Mouse (Mus musculus) heart, adult 2 months (tissue): ENCODE data around the gene Pqlc2. TPM values are rescaled to one million over a fixed set of nuclear protein-coding genes. Genes with fewer than 3 reads are reported as not detected.
A peak's percentile ranks its signal among the peaks of the same experiment; 100 is the strongest.

Experiments
- DNase-seq, 2 experiments: peaks; one replicate each; pipeline ENCODE4 v3.0.0; 2021
- H3K27ac ChIP-seq: fragments of 200-600 bp; 2 replicates; pipeline ENCODE4 v1.8.1; 2022
- H3K27me3 ChIP-seq: fragments of 200-500 bp; 2 replicates; pipeline ENCODE4 v1.6.1; 2012; ENCODE audit warnings: mild to moderate bottlenecking, low read length, inconsistent platforms, mixed read lengths; ENCODE audit not compliant: control insufficient read depth, insufficient read depth
- H3K36me3 ChIP-seq: fragments of 200-500 bp; 2 replicates; pipeline ENCODE4 v1.6.1; 2012; ENCODE audit warnings: low read length, inconsistent platforms; ENCODE audit not compliant: control insufficient read depth, insufficient read depth
- H3K4me1 ChIP-seq: fragments of 200-500 bp; 2 replicates; pipeline ENCODE4 v1.6.1; 2011; ENCODE audit warnings: low read length; ENCODE audit not compliant: control insufficient read depth, insufficient read depth
- H3K4me3 ChIP-seq: fragments of 200-600 bp; 2 replicates; pipeline ENCODE4 v1.8.1; 2022
- H3K79me2 ChIP-seq: fragments of 200-500 bp; replicated peaks from 2 replicates; pipeline ENCODE4 v1.6.1; 2012; ENCODE audit warnings: mild to moderate bottlenecking, inconsistent platforms, low read length, moderate library complexity, mixed read lengths; ENCODE audit not compliant: control insufficient read depth, insufficient read depth
- H3K9ac ChIP-seq: fragments of 200-500 bp; 2 replicates; pipeline ENCODE4 v1.6.1; 2012; ENCODE audit warnings: low read depth, mild to moderate bottlenecking, control low read depth, inconsistent platforms, low read length, mixed read lengths
- CTCF ChIP-seq: fragments of 200-600 bp; IDR thresholded peaks from 2 replicates; pipeline ENCODE4 v1.8.1; 2022; ENCODE audit warnings: antibody characterized with exemption, mild to moderate bottlenecking, moderate library complexity
- EP300 ChIP-seq: fragments of 200-500 bp; IDR thresholded peaks from 2 replicates; pipeline ENCODE4 v1.6.1; 2011; ENCODE audit warnings: low read depth, low read length, control low read depth; ENCODE audit not compliant: insufficient read depth
- POLR2A ChIP-seq: fragments of 200-500 bp; IDR thresholded peaks from 2 replicates; pipeline ENCODE4 v1.6.1; 2011; ENCODE audit warnings: mild to moderate bottlenecking, low read depth, low read length, control low read depth; ENCODE audit not compliant: insufficient read depth
- WGBS: fragments of 180-500 bp; shearing (Covaris S2); methylation state at CpG from one replicate; pipeline ENCODE4 v1.1.7; 2018; 5-methylcytosine and 5-hydroxymethylcytosine counted together
- intact Hi-C: fragments of 180-260 bp; cut with DNase I; formaldehyde crosslinking; loops from one replicate; pipeline ENCODE4 v1.15.1; 2025
- polyA plus RNA-seq: library from polyadenylated mRNA; depleted of rRNA; stranded (reverse); fragments of >200 nt; gene quantifications from 2 replicates; pipeline ENCODE4 v1.2.3, GENCODE M21; 2012
- total RNA-seq, 2 experiments: library from RNA; stranded (reverse); gene quantifications; 2 replicates each; pipeline ENCODE4 v1.2.3; 2021

Pqlc2 gene
- total and polyA plus RNA-seq, 3 experiments = 5.1 to 22.8 (median 5.9) TPM

DNA sequence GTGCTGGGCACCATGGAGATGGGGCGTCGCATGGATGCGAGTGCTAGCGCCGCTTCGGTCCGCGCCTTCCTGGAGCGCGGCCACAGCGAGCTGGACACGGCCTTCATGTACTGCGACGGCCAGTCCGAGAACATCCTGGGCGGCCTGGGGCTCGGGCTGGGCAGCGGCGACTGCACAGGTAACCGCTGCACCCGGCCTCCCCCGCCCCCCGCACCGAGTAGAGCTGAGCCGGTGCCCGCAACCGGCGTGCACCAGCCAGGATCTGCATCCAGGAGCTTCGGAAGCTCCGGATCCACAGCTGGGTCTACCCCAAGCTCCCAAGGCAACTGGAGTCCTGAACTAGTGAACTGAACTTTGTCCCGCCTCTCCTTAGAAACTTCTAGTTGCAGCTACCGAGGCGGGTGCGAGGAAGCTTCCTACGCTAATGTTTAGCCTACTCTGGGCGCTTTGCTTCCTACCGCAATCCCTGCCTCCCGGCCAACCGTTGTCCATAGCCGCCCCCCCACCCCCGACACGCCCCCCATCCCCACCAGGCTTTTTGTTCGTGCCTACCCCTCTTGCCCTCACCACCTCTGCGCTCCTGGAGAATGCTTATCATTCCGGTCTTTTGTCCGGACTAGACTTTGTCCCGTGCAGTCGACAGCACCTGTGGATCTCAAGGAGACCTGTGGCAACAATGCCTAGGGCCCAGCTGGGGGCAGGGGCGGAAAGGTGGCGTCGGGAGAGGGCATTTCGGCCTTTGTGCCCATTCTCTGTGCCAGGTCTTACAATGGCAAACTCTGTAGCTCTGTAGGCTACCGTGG lies 592 bp upstream of the Pqlc2 start:
- H3K79me2 ChIP-seq = no peaks in the 10 kb centered on the region
- WGBS = under 1% methylated on average over 53 of the region's 53 CpGs
- TF ChIP-seq POLR2A (no peak), EP300 (no peak), CTCF (no peak; the same call in 1 of the 2 replicates)
- H3K4me1 ChIP-seq = peaks cover 6% of the 10 kb centered on the region
- H3K27ac ChIP-seq = peak overlapping the region; percentile 83
- H3K4me3 ChIP-seq = peak overlapping the region; percentile 100
- no peaks in the 10 kb centered on the region for H3K27me3 ChIP-seq
- peak overlapping the region; percentile 93 for H3K9ac ChIP-seq
- intact Hi-C loops = no loop called here
- no peaks in the 10 kb centered on the region for H3K36me3 ChIP-seq
- no peak for DNase-seq

DNA sequence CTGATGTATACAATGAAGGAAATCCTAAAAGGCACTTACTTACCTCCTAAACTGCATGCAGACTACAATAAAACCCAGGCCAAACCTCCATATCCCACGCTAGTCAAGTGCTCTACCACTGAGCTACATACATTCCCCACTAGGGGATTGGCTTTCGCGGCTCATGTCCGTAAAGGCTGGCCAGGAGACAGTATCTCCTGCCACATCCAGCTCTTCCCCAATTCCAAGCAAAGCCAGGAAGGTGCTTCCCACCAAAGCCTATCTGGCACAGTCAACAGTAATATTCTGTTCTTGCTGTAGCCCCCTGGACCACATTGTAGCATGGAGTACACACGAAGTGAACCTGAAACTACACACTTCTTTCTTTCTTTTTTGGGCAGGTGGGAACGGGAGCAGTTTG lies 857 bp downstream of the Pqlc2 start:
- Histone ChIP-seq H3K4me1 (peaks cover 6% of the 10 kb centered on the region), H3K36me3 (no peaks in the 10 kb centered on the region), H3K79me2 (no peaks in the 10 kb centered on the region), H3K4me3 (peak overlapping the region; percentile 100), H3K27ac (peak overlapping the region; percentile 83), H3K9ac (no peak overlapping the region; the same call in 1 of the 2 replicates), H3K27me3 (no peaks in the 10 kb centered on the region)
- WGBS = 51% methylated on average over 6 of the region's 6 CpGs
- intact Hi-C loops = no loop called here
- DNase-seq = no peak
- TF ChIP-seq CTCF (no peak), POLR2A (no peak), EP300 (no peak)

DNA sequence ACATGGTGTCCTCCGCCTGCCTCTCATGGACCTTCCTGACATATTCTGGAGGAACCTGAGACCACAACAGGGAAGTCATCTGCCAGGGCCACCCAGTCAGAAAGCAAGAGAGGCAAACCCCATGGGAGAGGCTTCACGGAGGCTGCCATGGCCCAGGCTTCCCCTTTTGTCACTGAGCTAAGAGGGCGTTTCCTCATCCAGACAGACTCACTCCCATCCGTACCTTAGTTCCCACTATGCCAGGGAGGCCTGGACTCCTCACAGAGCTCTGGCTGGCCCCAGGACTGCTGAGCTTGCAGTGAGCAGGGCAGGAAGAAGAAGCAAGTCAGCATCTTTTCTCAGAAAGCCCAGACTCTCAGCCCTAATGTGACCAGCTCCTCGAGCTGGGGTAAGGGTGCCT lies 2.6 kb downstream of the Pqlc2 start:
- H3K79me2 ChIP-seq = no peaks in the 10 kb centered on the region
- 86% methylated on average over 5 of the region's 5 CpGs for WGBS

DNA sequence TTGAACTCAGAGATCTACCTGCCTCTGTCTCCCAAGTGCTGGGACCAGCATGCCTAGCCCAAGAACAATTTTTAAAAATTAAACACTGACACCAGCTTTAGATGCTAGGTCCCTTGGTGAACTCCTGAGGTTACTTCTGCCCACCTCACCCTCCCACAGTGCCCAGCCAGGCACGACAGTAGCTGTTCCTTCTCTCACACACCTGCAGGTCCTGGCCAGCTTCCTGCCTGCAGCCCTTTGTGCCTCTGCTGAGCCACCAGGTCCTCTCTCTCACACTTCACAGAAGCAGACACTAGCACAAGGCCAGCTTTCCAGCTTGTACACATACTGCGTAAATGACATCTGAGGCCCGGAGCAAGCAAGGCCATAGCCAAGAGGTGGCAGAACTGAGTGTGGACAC lies 5.0 kb downstream of the Pqlc2 start:
- intact Hi-C loops = no loop called here
- no peaks in the 10 kb centered on the region for H3K36me3 ChIP-seq

More for the DNA sequence above, 2.6 kb downstream of the Pqlc2 start:
- Histone ChIP-seq H3K27ac (no peak overlapping the region), H3K27me3 (no peaks in the 10 kb centered on the region), H3K4me3 (no peak overlapping the region), H3K9ac (no peak overlapping the region), H3K36me3 (no peaks in the 10 kb centered on the region), H3K4me1 (peaks cover 6% of the 10 kb centered on the region)
- TF ChIP-seq POLR2A (no peak), EP300 (no peak), CTCF (no peak)
- DNase-seq = peak in 1 of 2 experiments; percentile 65
- intact Hi-C loops = no loop called here

DNA sequence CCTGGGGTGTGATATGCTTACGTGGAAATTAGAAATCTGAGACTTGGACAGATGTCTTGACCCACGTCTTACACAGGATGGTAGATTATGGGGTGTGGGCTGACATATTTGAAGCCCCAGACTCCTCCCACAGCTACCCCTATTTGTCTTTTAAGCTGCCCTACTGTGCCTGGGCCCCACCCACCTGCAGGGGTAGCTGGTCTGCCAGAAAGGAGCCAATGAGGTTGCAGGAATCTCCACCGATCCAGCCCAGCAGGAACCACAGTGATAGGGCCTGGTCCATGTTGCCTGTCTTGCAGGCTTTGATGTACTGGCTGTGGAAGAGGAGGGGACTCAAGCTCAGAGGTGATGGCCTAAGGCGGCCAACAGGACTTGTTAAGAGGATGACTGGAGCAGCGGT lies 8.3 kb downstream of the Pqlc2 start:
- no peak overlapping the region for H3K4me3 ChIP-seq
- H3K36me3 ChIP-seq = no peaks in the 10 kb centered on the region
- no peak for DNase-seq
- no peaks in the 10 kb centered on the region for H3K27me3 ChIP-seq
- 79% methylated on average over 5 of the region's 5 CpGs for WGBS
- no peak overlapping the region for H3K27ac ChIP-seq
- intact Hi-C loops = no loop called here
- TF ChIP-seq POLR2A (no peak), CTCF (no peak), EP300 (no peak)
- H3K79me2 ChIP-seq = no peaks in the 10 kb centered on the region
- peaks cover 1% of the 10 kb centered on the region; the same call in 1 of the 2 replicates for H3K4me1 ChIP-seq
- no peak overlapping the region for H3K9ac ChIP-seq

More for the DNA sequence above, 5.0 kb downstream of the Pqlc2 start:
- no peaks in the 10 kb centered on the region for H3K27me3 ChIP-seq
- WGBS = 94% methylated on average over 3 of the region's 3 CpGs
- H3K27ac ChIP-seq = no peak overlapping the region
- no peaks in the 10 kb centered on the region for H3K79me2 ChIP-seq
- TF ChIP-seq EP300 = no peak
- no peak for TF ChIP-seq POLR2A
- no peak for TF ChIP-seq CTCF
- DNase-seq = no peak
- H3K9ac ChIP-seq = no peak overlapping the region
- peaks cover 4% of the 10 kb centered on the region for H3K4me1 ChIP-seq
- no peak overlapping the region for H3K4me3 ChIP-seq

DNA sequence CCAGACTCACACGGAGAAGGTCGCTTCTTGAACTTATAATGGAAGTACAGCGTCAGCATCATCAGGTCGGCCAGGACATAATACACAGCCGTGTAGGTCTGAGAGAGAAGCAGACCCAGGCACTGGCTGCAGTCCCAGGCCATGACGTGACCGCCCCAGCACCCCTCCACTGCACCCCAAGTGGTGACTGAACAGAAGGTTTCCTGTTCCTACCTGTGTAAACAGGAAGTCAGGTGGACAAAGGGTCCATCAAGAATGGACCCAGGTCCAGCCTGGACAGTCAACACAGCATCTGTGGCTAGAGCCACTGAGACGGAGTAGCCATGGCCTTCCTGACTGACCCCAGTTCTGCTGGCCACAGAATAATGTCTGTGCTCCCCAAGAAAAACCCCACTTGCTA lies 8.7 kb downstream of the Pqlc2 start:
- no peak for TF ChIP-seq EP300
- no peak for TF ChIP-seq CTCF
- no peak overlapping the region for H3K4me3 ChIP-seq
- H3K27ac ChIP-seq = no peak overlapping the region
- no peaks in the 10 kb centered on the region for H3K79me2 ChIP-seq
- H3K27me3 ChIP-seq = no peaks in the 10 kb centered on the region
- H3K9ac ChIP-seq = no peak overlapping the region
- WGBS = 90% methylated on average over 8 of the region's 8 CpGs
- intact Hi-C loops = no loop called here
- no peak for DNase-seq
- H3K4me1 ChIP-seq = peaks cover 1% of the 10 kb centered on the region; the same call in 1 of the 2 replicates
- H3K36me3 ChIP-seq = no peaks in the 10 kb centered on the region
